ENCODE assay signal across 24 mouse cellular contexts in the genomic region with DNA sequence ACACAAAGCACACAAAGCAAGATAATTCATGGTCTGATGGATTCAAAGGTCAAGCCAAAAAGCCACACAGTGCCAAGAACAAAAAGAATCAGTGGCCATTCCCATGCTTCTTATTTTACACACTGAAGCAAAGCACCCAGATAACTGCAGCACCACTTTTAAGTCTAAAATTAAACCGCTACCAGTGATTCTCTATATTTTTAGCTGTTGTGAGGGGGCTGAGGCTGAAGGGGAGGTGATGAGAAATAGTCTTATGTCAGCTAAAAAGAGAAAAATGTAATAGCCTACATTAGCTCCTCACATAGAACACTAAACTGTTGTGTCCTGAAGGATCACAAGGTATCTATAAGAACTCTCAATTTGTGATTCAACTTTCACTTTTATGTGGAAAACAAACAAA.
DNase-seq lines count a peak whose midpoint lies in the region; ATAC-seq lines count a peak whose summit lies in the region.
"Had no signal": no experiment of that assay in that cellular context is flagged by ENCODE, and none has a peak within 500 bp of the region (broad histone marks: within the 10 kb centered on the region; RNA-seq: fewer than 3 reads in every experiment).

No protein-coding gene starts in this region.

- ATAC-seq in frontal cortex, adult (ENCODE audit: low TSS enrichment), result peak; percentile 94
- no peak for ATAC-seq in erythroblast, adult 5-6 weeks (replicated peaks; ENCODE audit: low FRiP score, poor library complexity, severe bottlenecking)
- ATAC-seq: forebrain, embryonic 13.5 days; forebrain, embryonic 16.5 days; hindbrain, postnatal 0 days; inflammation-experienced regulatory T-cells, adult 6 months; intestine, embryonic 16.5 days; Patski had no signal

- DNase-seq in frontal cortex, postnatal 14 days (ENCODE audit: low spot score in 2 of 2), result no peak
- peak; percentile 4 for DNase-seq in left cerebral cortex, adult 11 months (ENCODE audit: low spot score)
- no peak for DNase-seq in left cerebral cortex, adult 18-20 months (ENCODE audit: low spot score in 2 of 2)
- peak; percentile 1 for DNase-seq in embryo, embryonic 11 days
- peak; percentile 31 for DNase-seq in telencephalon, adult 2 months (ENCODE audit: low read depth, low spot score)
- DNase-seq in layer of hippocampus, postnatal 14 days (ENCODE audit: low spot score in 2 of 2), result no peak
- DNase-seq: adrenal gland, postnatal 10 days; adrenal gland, postnatal 36 days; cerebellum, adult 11 months; cerebellum, adult 2 months; cerebellum, adult 9-11 months; cerebellum, postnatal 25 days; gastrocnemius, postnatal 10 days; gastrocnemius, postnatal 36 days; heart, adult 11 months; kidney, adult 2 months had no signal

Comparison
In these comparisons a context has a peak if more than half of its experiments do, and no peak if none do; other contexts are left out.
1. DNase-seq: peak in left cerebral cortex, adult 11 months (single experiment), embryo, embryonic 11 days (single experiment) and telencephalon, adult 2 months (single experiment); none in frontal cortex, postnatal 14 days (0 of 2), left cerebral cortex, adult 18-20 months (0 of 2) and layer of hippocampus, postnatal 14 days (0 of 2).